Mouse (Mus musculus) brain, adult 2 months (tissue): ENCODE measurements around the gene Pex19.
A peak's percentile ranks its signal among the peaks of the same experiment; 100 is the strongest.

ENCODE experiments used
- DNase-seq: peaks from one replicate; pipeline ENCODE4 v3.0.0; 2011; ENCODE audit warnings: low read depth, low spot score

Gene Pex19

DNA sequence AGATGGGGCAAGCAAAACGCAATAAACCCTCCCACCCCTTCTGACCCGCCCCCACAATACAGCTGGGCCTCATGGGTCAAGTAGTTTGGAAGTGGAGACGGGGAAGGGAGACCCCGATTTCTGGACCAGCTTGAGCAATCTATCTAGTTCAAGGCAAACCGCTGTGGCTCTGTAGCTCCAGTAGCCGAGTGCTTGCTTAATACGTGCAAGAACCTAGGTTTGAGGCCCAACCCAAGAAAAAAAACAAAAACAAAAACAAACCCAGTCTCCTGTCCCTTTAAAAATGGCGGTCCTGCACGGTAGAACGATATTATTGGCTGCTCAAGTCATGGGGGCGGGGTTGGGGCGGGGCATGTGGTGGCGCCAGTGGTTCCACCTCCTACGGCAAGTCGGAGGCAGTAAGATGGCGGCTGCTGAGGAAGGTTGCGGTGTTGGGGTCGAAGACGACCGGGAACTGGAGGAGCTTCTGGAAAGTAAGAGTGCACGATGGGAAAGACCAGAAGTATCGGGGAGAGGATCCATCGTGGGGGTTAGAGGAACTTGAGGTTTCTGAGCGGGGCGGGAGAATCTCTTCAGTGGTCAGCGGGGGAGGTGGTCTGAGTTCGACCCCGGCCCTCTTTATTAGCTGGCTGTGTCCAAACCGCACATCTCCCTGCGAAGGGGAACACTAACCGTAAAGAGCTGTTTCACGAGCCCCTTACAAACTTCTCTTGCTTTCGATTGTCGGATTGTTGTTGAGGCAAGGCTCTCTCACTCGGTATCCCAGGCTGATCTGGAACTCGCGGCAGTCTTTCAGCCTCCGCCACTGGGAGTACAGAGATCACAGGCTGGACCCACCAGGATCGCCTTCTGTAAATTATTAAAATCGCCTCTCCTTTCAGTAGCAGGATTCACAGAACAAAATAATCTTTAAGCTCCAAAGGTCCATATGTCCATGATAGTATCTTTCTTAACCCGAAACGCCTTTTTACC lies at the start of gene Pex19:
Gene Pex19, plus strand, starts transcription at position 380 of the 972 bp plus-strand sequence.
- DNase-seq, result peak; percentile 97

DNA sequence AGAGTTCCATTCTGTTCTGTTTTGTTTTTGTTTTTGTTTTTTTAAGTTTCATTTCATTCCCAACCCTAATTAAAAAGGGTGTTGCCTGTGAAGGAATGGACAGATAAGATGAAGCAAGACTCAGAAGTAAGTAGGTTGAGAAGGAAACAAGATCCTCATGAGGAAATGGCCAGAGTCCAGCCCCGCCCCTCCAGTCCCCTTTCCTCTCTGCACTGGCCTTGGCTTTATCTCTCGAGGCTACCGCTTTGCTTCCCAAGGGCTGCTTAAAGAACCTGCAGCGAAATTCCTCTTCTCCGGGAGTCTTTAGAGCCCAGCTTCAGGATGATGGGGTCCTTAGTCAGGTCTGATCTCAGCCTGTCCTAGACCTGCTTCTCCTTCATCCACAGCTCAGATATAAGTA lies 48.6 kb upstream of the Pex19 start:
- DNase-seq, result no peak

DNA sequence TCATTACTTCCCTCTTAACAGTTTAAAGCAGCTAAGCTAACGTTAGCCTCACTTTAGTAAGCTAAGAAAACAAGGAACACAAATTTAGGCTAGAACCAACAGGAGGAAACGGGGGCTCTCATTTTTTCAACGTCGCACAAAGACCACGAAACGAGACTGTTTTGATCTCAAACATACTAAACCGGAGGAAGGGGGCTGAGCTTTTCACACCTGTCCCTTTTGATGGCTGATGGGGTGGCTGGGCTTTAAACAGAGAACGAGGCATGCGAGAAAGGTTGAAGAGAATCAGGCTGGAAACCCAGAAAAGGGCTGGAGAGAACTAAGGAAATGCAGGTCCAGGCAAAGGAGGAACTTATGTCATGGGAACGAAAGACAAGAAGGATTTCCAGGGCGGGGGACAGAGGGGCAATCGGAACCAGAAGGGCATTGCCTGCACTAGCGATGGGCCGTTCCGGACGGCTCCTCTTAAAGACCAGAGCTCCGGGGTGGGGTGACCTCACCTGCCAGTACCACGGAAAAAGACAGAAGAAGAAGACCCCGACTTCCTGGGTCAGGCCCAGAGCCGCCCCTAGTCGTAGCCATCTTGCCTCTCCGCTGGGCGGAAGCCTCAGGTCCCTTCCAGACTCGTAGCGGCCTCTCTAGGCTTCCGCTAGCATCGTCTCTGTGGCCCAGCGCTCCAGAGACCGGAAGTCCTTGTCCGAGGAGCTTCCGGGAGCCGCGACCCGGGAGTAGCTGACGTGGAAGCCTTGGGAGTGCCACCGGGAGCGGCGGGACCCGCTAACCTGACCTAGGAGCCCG lies 44.3 kb upstream of the Pex19 start, which contains the start of the genes Copa and Ncstn:
Gene Copa, plus strand, starts transcription at position 429 of the 798 bp plus-strand sequence.
Gene Ncstn, minus strand, starts transcription at position 695 of the 798 bp plus-strand sequence.
- DNase-seq, result peak; percentile 98

DNA sequence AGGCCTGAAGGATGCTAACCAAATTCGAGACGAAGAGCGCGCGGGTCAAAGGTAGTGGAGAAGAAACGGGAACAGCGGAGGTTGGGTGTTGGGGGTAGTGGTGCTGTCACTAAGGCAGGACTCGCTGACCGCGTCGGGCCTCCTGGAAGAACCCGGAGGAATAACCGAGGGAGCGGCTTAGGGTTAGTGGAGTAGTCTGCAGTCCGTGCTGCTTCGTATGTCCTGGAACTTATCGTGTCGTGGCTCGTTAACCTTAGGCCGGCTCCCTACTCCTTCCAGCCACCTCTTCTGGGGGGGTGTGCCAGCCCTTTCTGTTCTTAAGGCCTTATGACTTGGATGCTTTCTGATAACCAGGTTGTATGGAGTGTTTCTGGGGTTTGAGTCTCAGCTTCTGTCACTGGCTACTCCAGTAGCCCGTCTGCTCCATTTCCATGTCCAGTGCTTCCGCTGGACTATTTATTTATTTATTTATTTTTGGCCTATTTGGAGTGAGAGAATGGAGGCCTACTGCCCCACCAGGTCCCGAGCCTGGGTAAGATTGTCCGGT lies 43.6 kb upstream of the Pex19 start:
- no peak for DNase-seq

DNA sequence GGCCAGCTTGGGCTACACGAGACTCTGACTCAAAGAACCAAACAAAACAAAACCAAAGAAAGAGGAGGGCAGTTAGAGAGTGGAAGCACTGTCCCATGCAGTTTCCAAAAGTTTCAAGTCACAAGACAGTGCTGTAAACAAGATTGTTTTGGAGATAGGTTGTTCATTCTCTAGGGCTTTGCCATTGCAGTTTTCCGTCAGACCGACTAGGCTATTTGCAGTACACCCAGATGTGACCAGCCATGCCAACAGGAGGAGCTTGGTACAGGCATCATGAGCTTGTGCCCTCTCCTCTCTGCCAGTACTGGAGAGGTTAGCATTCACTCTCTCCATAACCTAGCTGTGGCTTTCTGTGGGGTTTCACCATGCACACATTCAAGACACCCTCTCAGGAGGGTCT lies 33.0 kb upstream of the Pex19 start:
- no peak for DNase-seq

DNA sequence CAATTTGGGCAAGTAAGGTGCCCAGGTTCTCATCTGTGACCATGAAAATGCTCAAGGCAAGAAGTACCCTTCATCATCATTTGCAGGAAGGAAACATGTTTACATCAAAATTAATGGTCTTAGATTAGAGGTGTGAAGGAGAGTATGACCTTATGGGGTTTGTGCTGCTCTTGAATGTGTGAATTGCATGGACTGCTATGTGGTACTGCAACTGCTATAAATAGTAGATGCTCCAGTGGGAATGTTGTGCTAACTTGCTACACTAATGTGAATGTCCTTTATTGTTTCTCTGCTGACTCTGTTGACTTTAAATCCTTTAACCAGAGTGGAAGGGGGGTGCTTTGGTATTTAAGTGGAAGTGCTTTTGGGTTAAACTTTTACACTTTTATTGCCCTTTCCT lies 32.3 kb upstream of the Pex19 start:
- no peak for DNase-seq

DNA sequence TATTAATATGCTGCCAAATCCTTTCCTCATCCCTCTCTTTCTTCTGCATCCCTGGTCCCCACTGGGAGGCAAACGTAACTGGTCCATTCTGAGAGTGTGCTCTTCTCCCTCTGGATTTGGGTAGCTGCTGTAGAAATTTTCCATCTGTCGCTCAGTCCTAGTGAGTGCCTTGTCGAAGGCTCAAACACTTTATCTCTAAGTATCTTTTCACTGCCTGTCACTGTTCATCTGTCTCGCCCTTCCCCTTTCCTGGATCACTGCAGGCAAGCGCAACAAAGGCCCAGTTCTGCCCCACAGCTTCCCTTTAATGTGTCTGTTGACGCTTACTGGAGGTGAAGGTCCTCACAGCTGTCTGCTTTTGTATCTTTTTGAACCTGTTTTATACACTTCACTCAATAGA lies 31.4 kb upstream of the Pex19 start:
- DNase-seq, result no peak

DNA sequence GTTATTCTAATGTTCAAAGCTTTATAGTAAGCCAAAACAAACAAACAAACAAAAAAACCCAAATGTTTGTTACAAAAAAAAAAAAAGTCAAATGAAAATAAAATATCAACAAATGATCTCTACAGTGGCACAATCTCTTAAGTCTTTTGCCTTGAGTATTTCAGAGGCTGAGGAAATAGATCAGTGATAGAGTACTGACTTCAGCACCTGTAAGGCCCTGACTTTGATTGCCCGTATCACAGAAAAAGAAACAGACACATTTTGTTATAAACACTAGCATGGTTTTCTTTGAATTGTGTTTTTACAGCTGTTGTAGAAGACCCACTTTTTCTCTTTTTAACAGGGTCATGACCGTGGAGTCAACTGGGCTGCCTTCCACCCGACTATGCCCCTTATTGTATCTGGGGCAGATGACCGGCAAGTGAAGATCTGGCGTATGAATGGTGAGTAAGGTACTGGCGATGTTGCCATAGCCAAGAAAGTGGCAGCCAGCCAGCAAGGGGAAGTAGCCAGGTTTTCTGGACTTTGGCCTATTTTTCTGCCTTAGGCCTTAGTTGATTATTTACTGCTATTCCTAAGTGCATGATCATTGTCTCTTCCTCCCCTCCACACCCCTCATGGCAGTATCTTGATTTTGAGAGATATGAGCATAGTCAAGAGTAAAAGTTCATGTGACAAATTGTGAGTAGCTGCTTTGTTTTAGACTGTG lies 27.1 kb upstream of the Pex19 start:
- DNase-seq, result peak; percentile 25

DNA sequence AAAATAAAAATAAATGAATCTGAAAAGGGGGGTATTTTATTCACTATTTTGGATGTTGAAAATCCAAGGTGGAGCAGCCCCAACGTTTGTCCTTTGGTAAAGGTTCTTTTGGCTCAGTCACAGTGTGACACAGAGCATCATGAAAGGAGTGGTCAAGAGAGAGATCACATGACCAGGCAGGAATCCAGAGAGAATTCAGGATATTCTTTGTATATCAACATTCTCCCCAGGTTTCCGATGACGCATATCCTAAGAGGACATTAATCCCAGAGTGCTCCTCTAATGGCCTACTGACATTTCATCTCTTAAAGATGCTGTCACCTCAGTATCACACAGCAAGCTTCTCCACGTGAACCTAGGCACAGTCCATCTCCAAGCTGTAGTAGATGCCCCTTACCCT lies 22.9 kb upstream of the Pex19 start:
- DNase-seq, result no peak

DNA sequence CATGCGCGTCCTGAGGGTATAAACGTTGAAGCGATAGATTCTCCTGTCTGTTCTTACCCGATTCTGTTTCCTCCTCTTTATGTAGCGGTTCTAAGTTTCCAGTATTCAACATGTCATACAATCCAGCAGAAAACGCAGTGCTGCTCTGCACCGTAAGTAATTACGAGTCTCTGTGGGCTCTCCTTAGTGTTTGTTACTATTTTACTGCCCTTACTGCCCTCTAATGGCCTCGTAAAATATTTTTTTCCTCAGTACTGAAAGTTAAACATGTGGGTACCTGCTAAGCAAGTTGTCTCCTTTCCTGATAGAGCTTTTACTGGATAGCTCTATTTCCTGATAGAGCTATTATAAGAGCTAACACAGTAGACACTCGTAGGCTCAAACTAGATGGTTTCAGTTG lies 21.5 kb upstream of the Pex19 start:
- no peak for DNase-seq

DNA sequence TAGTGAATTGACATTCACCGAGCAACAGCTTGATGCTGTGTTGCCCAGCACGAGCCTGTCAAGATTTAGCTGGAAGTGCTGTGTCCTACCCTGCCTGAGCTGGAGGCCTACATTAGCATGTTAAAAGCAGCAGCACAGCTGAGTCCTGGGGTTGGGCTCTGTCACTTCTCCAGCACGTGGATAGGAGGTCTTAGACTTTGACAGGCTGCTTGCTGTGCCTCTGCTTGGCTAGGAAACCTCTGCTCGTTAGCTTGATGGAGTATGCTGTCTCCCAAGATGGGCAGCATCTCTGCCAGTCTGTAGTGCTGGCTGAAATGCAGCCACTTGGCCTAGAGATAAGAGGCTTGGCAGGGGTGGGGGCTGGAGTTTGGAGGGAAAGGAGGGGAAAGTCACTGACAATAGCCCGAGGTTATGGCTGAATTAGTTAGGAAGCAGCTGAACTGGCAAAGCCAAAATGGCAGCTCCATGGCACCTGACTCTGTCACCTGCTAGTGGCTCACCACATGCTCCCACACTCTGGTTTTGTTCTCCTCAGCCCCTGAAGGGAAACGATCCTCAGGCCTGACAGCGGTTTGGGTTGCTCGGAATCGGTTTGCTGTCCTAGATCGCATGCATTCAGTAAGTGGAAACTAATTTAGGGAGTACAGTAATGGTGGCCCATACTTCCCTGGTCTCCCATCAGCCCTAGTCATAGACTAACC lies 18.6 kb upstream of the Pex19 start:
- peak; percentile 29 for DNase-seq

DNA sequence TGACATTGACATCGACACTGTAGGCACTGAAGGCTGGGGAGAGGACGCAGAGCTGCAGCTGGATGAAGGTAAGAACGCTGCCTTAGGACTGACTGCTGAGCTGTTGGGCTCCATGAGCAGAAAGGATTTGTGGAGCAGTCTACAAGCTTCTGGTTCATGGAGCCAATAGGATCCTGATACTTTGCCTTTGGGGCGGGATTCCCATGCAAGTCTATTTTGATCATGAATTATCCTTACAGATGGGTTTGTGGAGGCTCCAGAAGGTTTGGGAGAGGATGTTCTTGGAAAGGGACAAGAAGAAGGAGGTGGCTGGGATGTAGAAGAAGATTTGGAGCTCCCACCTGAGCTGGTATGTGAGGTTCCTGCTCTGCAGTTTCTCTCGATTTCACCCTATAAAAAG lies 9.6 kb upstream of the Pex19 start:
- peak; percentile 68 for DNase-seq

DNA sequence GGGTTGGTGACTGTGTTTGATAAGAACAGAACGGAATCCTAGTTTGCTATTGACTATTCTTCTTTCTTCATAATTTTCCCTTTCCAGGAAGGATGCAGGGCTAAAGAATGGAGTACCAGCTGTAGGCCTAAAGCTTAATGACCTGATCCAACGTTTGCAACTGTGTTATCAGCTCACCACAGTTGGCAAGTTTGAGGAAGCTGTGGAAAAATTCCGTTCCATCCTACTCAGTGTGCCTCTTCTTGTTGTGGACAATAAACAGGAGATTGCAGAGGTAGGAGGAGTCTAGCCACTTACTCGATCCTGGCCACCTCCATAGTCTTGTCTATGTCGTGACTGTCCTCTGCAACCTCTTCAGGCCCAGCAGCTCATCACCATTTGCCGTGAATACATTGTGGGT lies 7.5 kb upstream of the Pex19 start:
- no peak for DNase-seq

DNA sequence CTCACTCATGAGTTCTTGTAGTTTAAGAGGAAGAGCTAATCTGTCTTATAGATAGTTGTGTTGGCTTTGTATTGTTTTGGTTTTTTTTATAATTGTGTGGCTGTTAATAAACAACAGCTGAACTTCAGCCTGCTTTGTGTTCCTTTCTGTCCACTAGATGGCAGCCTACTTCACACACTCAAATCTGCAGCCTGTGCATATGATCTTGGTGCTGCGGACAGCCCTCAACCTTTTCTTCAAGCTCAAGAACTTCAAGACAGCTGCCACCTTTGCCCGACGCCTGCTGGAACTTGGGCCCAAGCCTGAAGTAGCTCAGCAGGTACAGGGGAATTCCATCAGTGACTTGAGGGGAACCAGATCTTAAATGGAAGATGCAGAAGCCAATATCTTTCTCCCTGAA lies 6.8 kb upstream of the Pex19 start:
- DNase-seq, result peak; percentile 90

DNA sequence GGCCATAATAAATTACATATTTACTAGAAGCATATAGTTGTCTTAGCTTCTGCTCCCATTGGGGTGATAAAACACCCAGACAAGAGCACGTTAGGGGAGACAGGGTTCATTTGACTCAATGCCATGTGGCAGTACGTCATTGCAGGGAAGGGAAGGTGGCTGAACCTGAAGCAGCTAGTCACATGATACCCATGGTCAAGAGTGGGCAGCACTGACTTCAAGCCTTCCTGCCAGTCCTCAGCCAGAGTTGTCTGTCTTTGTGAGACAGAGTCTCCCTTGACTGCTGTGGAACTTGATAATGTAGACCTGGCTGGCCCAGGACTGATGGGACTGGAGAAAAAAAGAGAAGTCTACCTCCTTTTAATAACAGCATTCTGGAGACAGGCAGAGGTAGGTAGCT lies 3.9 kb upstream of the Pex19 start:
- DNase-seq, result no peak

DNA sequence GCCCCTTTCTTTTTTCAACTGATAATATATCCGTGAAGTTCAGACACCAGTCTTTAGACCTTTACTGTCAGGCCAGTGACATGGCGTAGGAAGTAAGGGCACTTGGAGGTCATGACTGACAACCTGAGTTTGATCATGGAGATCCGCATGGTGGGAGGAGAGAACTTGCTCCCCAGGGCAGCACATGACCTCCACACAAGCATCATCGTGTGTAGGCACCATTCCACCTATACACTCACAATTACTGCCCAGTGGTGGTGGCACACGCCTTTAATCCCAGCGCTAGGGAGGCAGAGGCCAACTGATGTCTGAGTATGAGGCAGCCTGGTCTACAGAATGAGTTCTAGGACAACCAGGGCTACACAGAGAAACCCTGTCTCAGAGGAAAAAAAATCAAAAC lies 2.0 kb upstream of the Pex19 start:
- DNase-seq, result no peak

DNA sequence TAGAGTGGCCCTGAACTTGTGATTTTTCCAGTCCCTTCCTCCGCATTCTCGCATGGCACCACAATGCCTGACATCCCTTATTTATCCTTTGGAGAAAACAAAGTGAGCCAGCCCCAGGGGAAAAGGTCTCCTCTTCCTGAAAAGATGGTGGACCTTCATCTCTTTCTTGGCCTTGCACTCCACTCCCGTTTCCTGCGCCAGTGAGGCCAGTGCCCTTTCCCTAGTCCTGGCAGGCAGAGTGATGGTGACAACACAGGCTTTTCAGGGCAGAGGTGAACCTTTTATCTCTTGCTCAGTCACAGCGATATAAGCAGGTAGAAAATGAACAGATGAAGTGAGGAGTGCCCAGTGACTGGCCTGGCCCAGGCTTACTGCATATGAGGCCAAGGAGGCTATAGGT lies 932 bp downstream of the Pex19 start:
- DNase-seq, result no peak

DNA sequence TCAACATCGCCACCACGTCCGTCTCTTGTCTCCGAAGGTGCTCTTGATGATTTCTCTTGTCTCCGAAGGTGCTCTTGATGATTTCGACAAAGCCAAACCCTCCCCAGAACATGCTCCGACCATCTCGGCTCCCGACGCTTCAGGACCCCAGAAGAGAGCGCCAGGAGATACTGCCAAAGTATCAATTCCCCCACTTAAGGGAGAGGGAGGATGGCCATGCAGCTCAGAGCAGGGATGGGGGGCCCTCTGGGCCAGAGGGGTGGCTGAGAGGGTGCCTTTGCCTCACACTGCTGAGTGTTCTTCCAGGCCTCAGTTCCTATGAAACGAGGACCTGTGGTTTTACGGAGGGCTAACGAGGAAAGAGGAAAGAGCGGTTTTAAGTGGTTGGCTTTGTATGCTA lies 2.0 kb downstream of the Pex19 start:
- DNase-seq, result no peak

DNA sequence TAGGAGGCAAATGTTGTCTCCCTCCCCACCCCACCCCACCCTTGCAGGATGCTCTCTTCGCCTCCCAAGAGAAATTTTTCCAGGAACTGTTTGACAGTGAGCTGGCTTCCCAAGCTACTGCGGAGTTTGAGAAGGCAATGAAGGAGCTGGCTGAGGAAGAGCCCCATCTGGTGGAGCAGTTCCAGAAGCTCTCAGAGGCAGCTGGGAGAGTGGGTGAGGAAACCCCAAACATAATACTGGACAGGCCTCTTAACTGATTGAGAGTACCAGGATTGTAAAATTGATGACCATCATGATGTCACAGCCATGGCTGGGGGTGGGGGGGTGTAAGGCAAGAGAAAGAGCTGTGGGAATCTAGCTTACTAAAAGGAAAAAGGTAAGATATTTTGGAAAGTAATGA lies 2.6 kb downstream of the Pex19 start:
- DNase-seq, result peak; percentile 69

DNA sequence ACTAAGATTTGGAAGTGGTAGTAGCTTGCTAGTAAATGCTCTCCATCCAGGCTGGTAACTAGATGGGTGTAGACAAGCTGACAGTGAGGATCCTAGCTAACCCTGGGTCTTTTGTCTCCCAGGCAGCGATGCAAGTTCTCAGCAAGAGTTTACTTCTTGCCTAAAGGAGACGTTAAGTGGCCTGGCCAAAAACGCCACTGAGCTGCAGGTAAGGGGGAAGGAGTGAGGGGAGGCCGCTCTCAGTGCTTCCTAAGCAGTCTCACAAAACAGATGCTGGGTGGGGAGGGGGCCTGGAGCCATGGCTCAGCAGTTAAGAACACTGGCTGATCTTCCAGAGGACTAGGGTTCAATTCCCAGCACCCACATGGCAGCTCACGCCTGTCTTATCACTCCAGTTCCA lies 3.2 kb downstream of the Pex19 start:
- DNase-seq, result no peak

DNA sequence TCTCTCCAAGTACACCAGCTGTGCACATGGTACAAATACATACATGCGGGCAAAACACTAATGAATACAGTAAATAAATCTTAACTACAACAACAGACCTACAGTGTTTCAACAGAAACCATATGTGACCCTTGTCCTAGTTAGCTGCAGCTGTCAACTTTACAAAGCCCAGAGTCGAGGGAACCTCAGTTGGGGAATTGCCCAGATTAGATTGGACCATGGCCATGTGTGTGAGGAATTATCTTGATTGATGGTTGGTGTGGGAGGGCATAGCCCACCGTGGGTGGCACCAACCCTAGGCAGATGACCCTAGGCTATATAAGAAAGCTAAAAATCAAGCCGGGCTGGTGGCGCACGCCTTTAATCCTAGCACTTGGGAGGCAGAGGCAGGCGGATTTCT lies 5.8 kb downstream of the Pex19 start:
- no peak for DNase-seq
